In genomic region chrX:73482643-73483483, GRCm38 (mm10) we compare ENCODE assay signal across 12 mouse cellular contexts. TPM values are rescaled to one million over a fixed set of nuclear protein-coding genes. Genes with fewer than 3 reads are reported as not detected.
DNase-seq lines count a peak whose midpoint lies in the region; ATAC-seq lines count a peak whose summit lies in the region.
"Had no signal": no experiment of that assay in that cellular context is flagged by ENCODE, and none has a peak within 500 bp of the region (broad histone marks: within the 10 kb centered on the region; RNA-seq: fewer than 3 reads in every experiment).

No protein-coding gene starts in this region.

- H3K9me3 ChIP-seq in hindbrain, embryonic 12.5 days (replicated peaks) = no peaks in the 10 kb centered on the region
- no peaks in the 10 kb centered on the region for H3K9me3 ChIP-seq in hindbrain, embryonic 14.5 days (ENCODE audit: control insufficient read depth, low read length)
- no peaks in the 10 kb centered on the region for H3K9me3 ChIP-seq in neural tube, embryonic 11.5 days (ENCODE audit: control insufficient read depth, low read length)
- H3K9me3 ChIP-seq in limb, embryonic 11.5 days (ENCODE audit: control insufficient read depth, low read length) = no peaks in the 10 kb centered on the region

- no peak overlapping the region for H3K4me3 ChIP-seq in hindbrain, embryonic 12.5 days
- no peak overlapping the region for H3K4me3 ChIP-seq in hindbrain, embryonic 14.5 days (replicated peaks; ENCODE audit: low read length)
- H3K4me3 ChIP-seq in neural tube, embryonic 11.5 days (ENCODE audit: low read depth, low read length) = no peak overlapping the region
- peak overlapping the region; percentile 15; the same call in 1 of the 2 replicates for H3K4me3 ChIP-seq in limb, embryonic 11.5 days (ENCODE audit: low read depth, low read length)

- H3K4me2 ChIP-seq in hindbrain, embryonic 12.5 days (replicated peaks) = peak overlapping the region; percentile 37
- H3K4me2 ChIP-seq in hindbrain, embryonic 14.5 days (replicated peaks) = no peak overlapping the region
- peak overlapping the region; percentile 9; the same call in 1 of the 2 replicates for H3K4me2 ChIP-seq in neural tube, embryonic 11.5 days (ENCODE audit: low read depth)
- peak overlapping the region; percentile 47 for H3K4me2 ChIP-seq in limb, embryonic 11.5 days (ENCODE audit: low read depth, severe bottlenecking)

- H3K36me3 ChIP-seq in hindbrain, embryonic 12.5 days = no peaks in the 10 kb centered on the region
- no peaks in the 10 kb centered on the region for H3K36me3 ChIP-seq in hindbrain, embryonic 14.5 days (replicated peaks; ENCODE audit: control insufficient read depth, insufficient read depth)
- no peaks in the 10 kb centered on the region for H3K36me3 ChIP-seq in neural tube, embryonic 11.5 days (ENCODE audit: control insufficient read depth, insufficient read depth, low read length)
- H3K36me3 ChIP-seq in limb, embryonic 11.5 days (ENCODE audit: control insufficient read depth, insufficient read depth, low read length) = no peaks in the 10 kb centered on the region

- H3K4me1 ChIP-seq in hindbrain, embryonic 12.5 days = no peaks in the 10 kb centered on the region
- no peaks in the 10 kb centered on the region for H3K4me1 ChIP-seq in hindbrain, embryonic 14.5 days (replicated peaks; ENCODE audit: control insufficient read depth, insufficient read depth, low read length)
- H3K4me1 ChIP-seq in neural tube, embryonic 11.5 days (ENCODE audit: control insufficient read depth, insufficient read depth, low read length) = no peaks in the 10 kb centered on the region
- peaks cover 6% of the 10 kb centered on the region; the same call in 1 of the 2 replicates for H3K4me1 ChIP-seq in limb, embryonic 11.5 days (ENCODE audit: control insufficient read depth, insufficient read depth, low read length)

- H3K27me3 ChIP-seq in hindbrain, embryonic 12.5 days = no peaks in the 10 kb centered on the region; the same call in 1 of the 2 replicates
- H3K27me3 ChIP-seq in hindbrain, embryonic 14.5 days (ENCODE audit: control insufficient read depth, insufficient read depth, low read length) = no peaks in the 10 kb centered on the region; the same call in 1 of the 2 replicates
- H3K27me3 ChIP-seq in neural tube, embryonic 11.5 days (ENCODE audit: control insufficient read depth, insufficient read depth, low read length) = no peaks in the 10 kb centered on the region
- H3K27me3 ChIP-seq in limb, embryonic 11.5 days (ENCODE audit: control insufficient read depth, insufficient read depth, low read length) = peaks cover 3% of the 10 kb centered on the region; the same call in 1 of the 2 replicates

- no peak for ATAC-seq in hindbrain, embryonic 12.5 days (ENCODE audit: low FRiP score)
- no peak for ATAC-seq in hindbrain, embryonic 14.5 days (ENCODE audit: low FRiP score)
- ATAC-seq in neural tube, embryonic 11.5 days (ENCODE audit: insufficient read depth, low FRiP score, low TSS enrichment) = no peak
- ATAC-seq in limb, embryonic 11.5 days (ENCODE audit: insufficient number of reproducible peaks, low FRiP score, low TSS enrichment, low read depth) = no peak
- ATAC-seq in monocyte, adult 5-6 weeks (replicated peaks; ENCODE audit: insufficient number of reproducible peaks, low FRiP score, low TSS enrichment, poor library complexity, severe bottlenecking) = no peak
- no peak for ATAC-seq in megakaryocyte, adult 5-6 weeks (ENCODE audit: poor library complexity, severe bottlenecking)

- 60% methylated on average over 3 of the region's 4 CpGs for WGBS in hindbrain, embryonic 12.5 days
- WGBS in hindbrain, embryonic 14.5 days = 28% methylated on average over 4 of the region's 4 CpGs
- WGBS in neural tube, embryonic 11.5 days = 39% methylated on average over 2 of the region's 4 CpGs
- WGBS in limb, embryonic 11.5 days = 44% methylated on average over 3 of the region's 4 CpGs

- no peak for DNase-seq in hindbrain, embryonic 14.5 days (ENCODE audit: low spot score)
- DNase-seq in neural tube, embryonic 11.5 days (ENCODE audit: low spot score) = no peak
- DNase-seq in neural tube, embryonic 10.5 days (ENCODE audit: extremely low spot score, low spot score) = no peak
- DNase-seq in limb, embryonic 11.5 days (ENCODE audit: low spot score) = no peak
- DNase-seq: right cerebral cortex, postnatal 14 days; thymus, adult 2 months had no signal

- no peak overlapping the region for H3K9ac ChIP-seq in hindbrain, embryonic 12.5 days
- H3K9ac ChIP-seq in hindbrain, embryonic 14.5 days = no peak overlapping the region
- H3K9ac ChIP-seq in neural tube, embryonic 11.5 days (ENCODE audit: low read length) = no peak overlapping the region
- H3K9ac ChIP-seq in limb, embryonic 11.5 days (ENCODE audit: low read length) = no peak overlapping the region

- H3K27ac ChIP-seq in hindbrain, embryonic 12.5 days = no peak overlapping the region
- no peak overlapping the region for H3K27ac ChIP-seq in hindbrain, embryonic 14.5 days
- H3K27ac ChIP-seq in neural tube, embryonic 11.5 days (ENCODE audit: low read depth, low read length) = no peak overlapping the region
- no peak overlapping the region for H3K27ac ChIP-seq in limb, embryonic 11.5 days (replicated peaks; ENCODE audit: low read depth, low read length)

RNA-seq across cellular contexts. Expression of gene Bgn, which starts 0.5 kb away (rescaled TPM):
- 43.9 and 49.2 TPM in 2 replicates for polyA plus RNA-seq in hindbrain, embryonic 12.5 days (2016; fragmentation: Nextera tagmentation; extraction: Ambion mirVana)
- 35.0 and 40.7 TPM in 2 replicates for polyA plus RNA-seq in hindbrain, embryonic 14.5 days (2014; fragmentation: Nextera tagmentation; extraction: Ambion mirVana)
- polyA plus RNA-seq in neural tube, embryonic 11.5 days (2014; fragmentation: Nextera tagmentation; extraction: Ambion mirVana) = 25.6 and 30.3 TPM in 2 replicates
- 22.0 and 23.1 TPM in 2 replicates for polyA plus RNA-seq in limb, embryonic 11.5 days (2014; fragmentation: Nextera tagmentation; extraction: Ambion mirVana)
- not detected in 3 replicates for total RNA-seq in monocyte, adult 5-6 weeks (2017)
- 3.0 and 7.7 TPM in 2 replicates for total RNA-seq in megakaryocyte, adult 5-6 weeks (2015)
- total RNA-seq in megakaryocyte, adult 5-6 weeks (2017) = 0.45 and 0.48 TPM in 2 replicates

RNA-seq across cellular contexts. Expression of gene Atp2b3, which starts 20.0 kb away (rescaled TPM):
- 1.6 and 1.7 TPM in 2 replicates for polyA plus RNA-seq in hindbrain, embryonic 12.5 days (2016; fragmentation: Nextera tagmentation; extraction: Ambion mirVana)
- polyA plus RNA-seq in hindbrain, embryonic 14.5 days (2014; fragmentation: Nextera tagmentation; extraction: Ambion mirVana) = 8.4 and 9.5 TPM in 2 replicates
- polyA plus RNA-seq in neural tube, embryonic 11.5 days (2014; fragmentation: Nextera tagmentation; extraction: Ambion mirVana) = 0.43 and 0.52 TPM in 2 replicates
- polyA plus RNA-seq in limb, embryonic 11.5 days (2014; fragmentation: Nextera tagmentation; extraction: Ambion mirVana) = 0.04 and 0.11 TPM in 2 replicates
- not detected in 3 replicates for total RNA-seq in monocyte, adult 5-6 weeks (2017)
- not detected in 2 replicates for total RNA-seq in megakaryocyte, adult 5-6 weeks (2015)
- total RNA-seq in megakaryocyte, adult 5-6 weeks (2017) = not detected in 2 replicates
- total RNA-seq: hematopoietic stem cell, adult 5-6 weeks; megakaryocyte-erythroid progenitor cell, adult 5-6 weeks had no signal

RNA-seq across cellular contexts. Expression of gene Haus7, which starts 24.0 kb away (rescaled TPM):
- 65.1 and 69.3 TPM in 2 replicates for polyA plus RNA-seq in hindbrain, embryonic 12.5 days (2016; fragmentation: Nextera tagmentation; extraction: Ambion mirVana)
- 59.8 and 66.9 TPM in 2 replicates for polyA plus RNA-seq in hindbrain, embryonic 14.5 days (2014; fragmentation: Nextera tagmentation; extraction: Ambion mirVana)
- 76.1 and 81.4 TPM in 2 replicates for polyA plus RNA-seq in neural tube, embryonic 11.5 days (2014; fragmentation: Nextera tagmentation; extraction: Ambion mirVana)
- 95.0 and 99.5 TPM in 2 replicates for polyA plus RNA-seq in limb, embryonic 11.5 days (2014; fragmentation: Nextera tagmentation; extraction: Ambion mirVana)
- total RNA-seq in monocyte, adult 5-6 weeks (2017) = 16.3 to 24.5 TPM (median 18.2 TPM) in 3 replicates
- 15.7 and 19.7 TPM in 2 replicates for total RNA-seq in megakaryocyte, adult 5-6 weeks (2015)
- total RNA-seq in megakaryocyte, adult 5-6 weeks (2017) = 21.9 and 24.8 TPM in 2 replicates

RNA-seq across cellular contexts. Expression of gene Trex2, which starts 47.7 kb away (rescaled TPM):
- polyA plus RNA-seq in hindbrain, embryonic 12.5 days (2016; fragmentation: Nextera tagmentation; extraction: Ambion mirVana) = not detected in 2 replicates
- not detected in 2 replicates for polyA plus RNA-seq in hindbrain, embryonic 14.5 days (2014; fragmentation: Nextera tagmentation; extraction: Ambion mirVana)
- not detected in 2 replicates for polyA plus RNA-seq in neural tube, embryonic 11.5 days (2014; fragmentation: Nextera tagmentation; extraction: Ambion mirVana)
- not detected in 2 replicates for polyA plus RNA-seq in limb, embryonic 11.5 days (2014; fragmentation: Nextera tagmentation; extraction: Ambion mirVana)
- not detected in 3 replicates for total RNA-seq in monocyte, adult 5-6 weeks (2017)
- total RNA-seq in megakaryocyte, adult 5-6 weeks (2015) = not detected in 2 replicates
- not detected in 2 replicates for total RNA-seq in megakaryocyte, adult 5-6 weeks (2017)
- total RNA-seq: hematopoietic stem cell, adult 5-6 weeks; left cerebral cortex, adult 18-20 months; megakaryocyte-erythroid progenitor cell, adult 5-6 weeks had no signal
